Mouse (Mus musculus) lung, embryonic 15.5 days (tissue): ENCODE measurements at regions not wholly inside any gene's neighbourhood (a gene's known extent, or its start where the extent isn't known, plus 50 kb on each side); places are given as distances from the start of the nearest gene placed in this dataset.

ENCODE experiments used
- ATAC-seq: fragments of 200-750 bp; cut with Nextera tagmentation; 2 replicates; pipeline ENCODE4 v1.8.0; 2017; ENCODE audit warnings: moderate number of reproducible peaks, borderline replicate concordance; ENCODE audit not compliant: low FRiP score, low TSS enrichment; ENCODE audit errors: extremely low read depth
- H3K27ac ChIP-seq: fragments of 300-500 bp; sonication (generic); 2 replicates; pipeline ENCODE4 v1.5.1; 2015; ENCODE audit warnings: moderate library complexity, mild to moderate bottlenecking, inconsistent platforms
- H3K27me3 ChIP-seq: fragments of 300-500 bp; sonication (generic); 2 replicates; pipeline ENCODE4 v1.6.1; 2015; ENCODE audit warnings: inconsistent platforms
- H3K36me3 ChIP-seq: fragments of 300-500 bp; sonication (generic); 2 replicates; pipeline ENCODE4 v1.6.1; 2015; ENCODE audit warnings: inconsistent platforms
- H3K4me1 ChIP-seq: fragments of 300-500 bp; sonication (generic); 2 replicates; pipeline ENCODE4 v1.6.1; 2015; ENCODE audit warnings: inconsistent platforms
- H3K4me2 ChIP-seq: fragments of 300-500 bp; sonication (generic); 2 replicates; pipeline ENCODE4 v1.6.1; 2015; ENCODE audit warnings: inconsistent platforms, mild to moderate bottlenecking, moderate library complexity
- H3K4me3 ChIP-seq: fragments of 300-500 bp; sonication (generic); 2 replicates; pipeline ENCODE4 v1.5.1; 2015; ENCODE audit warnings: mild to moderate bottlenecking, inconsistent platforms
- H3K9ac ChIP-seq: fragments of 300-500 bp; sonication (generic); 2 replicates; pipeline ENCODE4 v1.6.1; 2015; ENCODE audit warnings: inconsistent platforms
- H3K9me3 ChIP-seq: fragments of 300-500 bp; sonication (generic); 2 replicates; pipeline ENCODE4 v1.6.1; 2016; ENCODE audit warnings: inconsistent platforms
- WGBS: fragments of 180-500 bp; shearing (Covaris S2); methylation state at CpG from one replicate; pipeline ENCODE4 v1.1.7; 2015; 5-methylcytosine and 5-hydroxymethylcytosine counted together

GRCm38 (mm10) chr1:120762498-120762897 is 160.3 kb downstream of the En1 start:
- no peaks in the 10 kb centered on the region for H3K36me3 ChIP-seq
- H3K27me3 ChIP-seq: no peaks in the 10 kb centered on the region
- no peak overlapping the region for H3K9ac ChIP-seq
- no peak overlapping the region for H3K4me3 ChIP-seq
- H3K4me1 ChIP-seq: peaks cover 9% of the 10 kb centered on the region; the same call in 1 of the 2 replicates
- ATAC-seq: no peak
- H3K4me2 ChIP-seq: no peak overlapping the region
- WGBS: 70% methylated on average over 2 of the region's 2 CpGs
- no peak overlapping the region for H3K27ac ChIP-seq
- no peaks in the 10 kb centered on the region for H3K9me3 ChIP-seq

- H3K9ac ChIP-seq: no peak overlapping the region
- WGBS: 68% methylated on average over 4 of the region's 4 CpGs
- H3K36me3 ChIP-seq: no peaks in the 10 kb centered on the region
- H3K4me3 ChIP-seq: no peak overlapping the region
- H3K27me3 ChIP-seq: no peaks in the 10 kb centered on the region
- ATAC-seq: no peak
- H3K4me2 ChIP-seq: no peak overlapping the region
- no peaks in the 10 kb centered on the region for H3K9me3 ChIP-seq
- H3K27ac ChIP-seq: no peak overlapping the region
- H3K4me1 ChIP-seq: peaks cover 4% of the 10 kb centered on the region; the same call in 1 of the 2 replicates
Measured at GRCm38 (mm10) chr1:120762921-120763595, 160.8 kb downstream of the En1 start.

GRCm38 (mm10) chr1:120767054-120767453 is 164.8 kb downstream of the En1 start:
- WGBS: 48% methylated on average over 2 of the region's 2 CpGs
- Histone ChIP-seq H3K27me3 (no peaks in the 10 kb centered on the region), H3K4me2 (no peak overlapping the region), H3K36me3 (no peaks in the 10 kb centered on the region), H3K9ac (no peak overlapping the region), H3K4me1 (no peaks in the 10 kb centered on the region; the same call in 1 of the 2 replicates), H3K9me3 (no peaks in the 10 kb centered on the region), H3K27ac (no peak overlapping the region), H3K4me3 (no peak overlapping the region)
- ATAC-seq: no peak

- no peak overlapping the region for H3K4me3 ChIP-seq
- no peaks in the 10 kb centered on the region for H3K4me1 ChIP-seq
- ATAC-seq: no peak
- no peaks in the 10 kb centered on the region for H3K9me3 ChIP-seq
- H3K27ac ChIP-seq: no peak overlapping the region
- no peaks in the 10 kb centered on the region for H3K27me3 ChIP-seq
- no peak overlapping the region for H3K9ac ChIP-seq
- H3K4me2 ChIP-seq: no peak overlapping the region
- WGBS: 40% methylated on average over 2 of the region's 2 CpGs
- no peaks in the 10 kb centered on the region for H3K36me3 ChIP-seq
Measured at GRCm38 (mm10) chr1:120771269-120771668, 169.1 kb downstream of the En1 start.

GRCm38 (mm10) chr1:120776906-120777305 is 174.7 kb downstream of the En1 start:
- H3K27me3 ChIP-seq: no peaks in the 10 kb centered on the region
- 66% methylated on average over 2 of the region's 2 CpGs for WGBS
- no peak overlapping the region for H3K4me3 ChIP-seq
- no peaks in the 10 kb centered on the region for H3K36me3 ChIP-seq
- 0 out of 2 replicates have a peak, but pooled peaks have one; percentile 11 for ATAC-seq
- H3K4me1 ChIP-seq: no peaks in the 10 kb centered on the region; the same call in 1 of the 2 replicates
- no peak overlapping the region for H3K4me2 ChIP-seq
- H3K9me3 ChIP-seq: no peaks in the 10 kb centered on the region
- H3K27ac ChIP-seq: no peak overlapping the region
- no peak overlapping the region for H3K9ac ChIP-seq

GRCm38 (mm10) chr1:120777468-120777867 is 175.2 kb downstream of the En1 start:
- H3K9ac ChIP-seq: no peak overlapping the region
- no peak overlapping the region for H3K4me2 ChIP-seq
- H3K36me3 ChIP-seq: no peaks in the 10 kb centered on the region
- 40% methylated on average over 2 of the region's 2 CpGs for WGBS
- peak; percentile 52; the same call in 1 of the 2 replicates for ATAC-seq
- no peak overlapping the region for H3K4me3 ChIP-seq
- no peaks in the 10 kb centered on the region for H3K9me3 ChIP-seq
- no peak overlapping the region for H3K27ac ChIP-seq
- H3K4me1 ChIP-seq: no peaks in the 10 kb centered on the region; the same call in 1 of the 2 replicates
- no peaks in the 10 kb centered on the region for H3K27me3 ChIP-seq

- H3K4me1 ChIP-seq: no peaks in the 10 kb centered on the region
- ATAC-seq: no peak
- 58% methylated on average over 14 of the region's 14 CpGs for WGBS
- no peaks in the 10 kb centered on the region for H3K9me3 ChIP-seq
- no peak overlapping the region for H3K27ac ChIP-seq
- H3K27me3 ChIP-seq: no peaks in the 10 kb centered on the region
- H3K4me3 ChIP-seq: no peak overlapping the region
- H3K9ac ChIP-seq: no peak overlapping the region
- H3K36me3 ChIP-seq: no peaks in the 10 kb centered on the region
- H3K4me2 ChIP-seq: no peak overlapping the region
Measured at GRCm38 (mm10) chr1:120795245-120795644, 193.0 kb downstream of the En1 start.

- H3K9ac ChIP-seq: no peak overlapping the region
- H3K36me3 ChIP-seq: no peaks in the 10 kb centered on the region
- WGBS: 40% methylated on average over 5 of the region's 5 CpGs
- ATAC-seq: no peak
- no peaks in the 10 kb centered on the region for H3K27me3 ChIP-seq
- no peak overlapping the region for H3K4me2 ChIP-seq
- no peak overlapping the region for H3K27ac ChIP-seq
- H3K9me3 ChIP-seq: no peaks in the 10 kb centered on the region
- H3K4me3 ChIP-seq: no peak overlapping the region
- no peaks in the 10 kb centered on the region for H3K4me1 ChIP-seq
Measured at GRCm38 (mm10) chr1:120801248-120801979, 199.2 kb downstream of the En1 start.

GRCm38 (mm10) chr1:120801980-120802364 is 199.8 kb downstream of the En1 start:
- no peak overlapping the region for H3K4me2 ChIP-seq
- no peak for ATAC-seq
- H3K27me3 ChIP-seq: no peaks in the 10 kb centered on the region
- no peak overlapping the region for H3K9ac ChIP-seq
- no peaks in the 10 kb centered on the region for H3K4me1 ChIP-seq
- 42% methylated on average over 8 of the region's 8 CpGs for WGBS
- no peaks in the 10 kb centered on the region for H3K36me3 ChIP-seq
- no peaks in the 10 kb centered on the region for H3K9me3 ChIP-seq
- no peak overlapping the region for H3K4me3 ChIP-seq
- no peak overlapping the region for H3K27ac ChIP-seq

- 59% methylated on average over 4 of the region's 4 CpGs for WGBS
- Histone ChIP-seq H3K27me3 (no peaks in the 10 kb centered on the region), H3K36me3 (no peaks in the 10 kb centered on the region), H3K9me3 (no peaks in the 10 kb centered on the region), H3K4me2 (no peak overlapping the region), H3K4me3 (no peak overlapping the region), H3K27ac (no peak overlapping the region), H3K4me1 (no peaks in the 10 kb centered on the region), H3K9ac (no peak overlapping the region)
- ATAC-seq: no peak
Measured at GRCm38 (mm10) chr1:120814441-120814840, 212.2 kb downstream of the En1 start.

GRCm38 (mm10) chr1:120816237-120816820 is 214.1 kb downstream of the En1 start:
- no peaks in the 10 kb centered on the region for H3K27me3 ChIP-seq
- H3K9me3 ChIP-seq: no peaks in the 10 kb centered on the region
- no peaks in the 10 kb centered on the region for H3K36me3 ChIP-seq
- H3K9ac ChIP-seq: no peak overlapping the region
- no peaks in the 10 kb centered on the region for H3K4me1 ChIP-seq
- H3K4me3 ChIP-seq: no peak overlapping the region
- no peak overlapping the region for H3K27ac ChIP-seq
- no peak for ATAC-seq
- H3K4me2 ChIP-seq: no peak overlapping the region
- 35% methylated on average over 5 of the region's 5 CpGs for WGBS

- H3K27me3 ChIP-seq: no peaks in the 10 kb centered on the region
- no peaks in the 10 kb centered on the region for H3K36me3 ChIP-seq
- no peak for ATAC-seq
- H3K9ac ChIP-seq: no peak overlapping the region
- 34% methylated on average over 1 of the region's 1 CpGs for WGBS
- H3K4me3 ChIP-seq: no peak overlapping the region
- H3K9me3 ChIP-seq: no peaks in the 10 kb centered on the region
- no peak overlapping the region for H3K4me2 ChIP-seq
- no peak overlapping the region for H3K27ac ChIP-seq
- H3K4me1 ChIP-seq: no peaks in the 10 kb centered on the region
Measured at GRCm38 (mm10) chr1:120817563-120817962, 215.3 kb downstream of the En1 start.
